Mouse (Mus musculus) urinary bladder, postnatal 25 days (tissue): ENCODE measurements around the gene Fpgt.

Experiments
- DNase-seq: peaks from one replicate; pipeline ENCODE4 v3.0.0; 2022; ENCODE audit warnings: low spot score

The Fpgt gene

DNA sequence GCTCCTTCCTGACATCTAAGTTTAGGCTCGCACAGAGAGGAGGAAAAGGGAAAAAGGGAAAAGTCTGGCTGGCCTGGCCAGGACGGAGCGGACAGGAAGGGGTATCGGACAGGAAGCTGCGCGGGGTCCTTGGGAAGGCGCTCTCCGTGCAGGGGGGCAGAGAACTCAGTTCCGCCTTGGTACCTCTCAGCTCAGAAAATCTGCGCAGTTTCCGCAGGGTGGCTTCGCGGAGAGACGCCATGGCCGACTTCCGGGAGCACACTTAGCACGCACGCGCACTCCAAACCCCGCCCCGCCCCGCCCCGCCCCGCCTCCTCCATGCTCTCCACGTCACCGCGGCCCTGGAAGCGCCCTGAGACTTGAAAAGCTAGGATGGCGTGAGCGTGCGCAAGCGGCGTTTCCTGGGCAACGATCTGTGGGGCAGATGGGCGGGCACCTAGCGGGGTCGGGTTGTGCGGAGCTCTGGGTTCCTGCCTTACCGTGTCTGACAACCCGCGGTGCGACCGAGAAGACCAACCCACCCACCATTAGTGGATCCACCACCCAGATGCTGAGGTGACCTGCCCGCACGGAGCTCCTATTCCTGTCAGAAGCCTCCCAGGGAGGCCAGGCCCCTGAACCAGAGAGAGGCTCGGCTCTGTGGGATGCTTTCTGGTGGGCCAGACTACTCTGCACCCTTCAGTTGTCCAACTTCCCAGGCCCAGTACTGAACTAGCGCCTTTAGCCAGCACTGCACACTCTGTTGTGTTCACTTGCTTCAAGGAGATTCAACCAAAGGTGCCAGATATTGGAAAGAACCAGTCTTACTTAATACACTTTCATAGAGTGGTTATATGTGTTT, at the start of gene Fpgt, which contains the start of gene Lrriq3:
Gene Fpgt, minus strand, starts transcription at position 288 of the 841 bp plus-strand sequence.
Gene Lrriq3, plus strand, starts transcription at position 319 of the 841 bp plus-strand sequence.
- DNase-seq, result peak; percentile 78

DNA sequence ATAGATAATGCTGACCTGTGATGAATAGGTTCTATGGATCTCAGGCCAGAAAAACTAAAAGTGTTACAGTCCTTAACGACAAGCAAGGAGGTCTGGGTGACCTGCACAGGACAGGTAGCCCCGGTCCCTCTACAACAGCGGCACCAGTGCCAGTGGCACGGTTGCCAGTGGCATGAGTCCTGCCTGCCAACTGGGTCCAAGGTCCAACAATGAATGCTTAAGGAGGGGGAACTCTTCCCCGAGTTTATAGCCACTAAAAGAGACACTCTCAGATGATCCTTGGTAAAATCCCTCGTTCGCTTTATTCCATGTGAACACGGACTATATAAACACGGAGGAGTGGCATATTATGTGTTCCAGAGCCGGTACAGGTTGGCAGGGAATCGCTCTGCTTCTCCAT, 47.8 kb upstream of the Fpgt start:
- no peak for DNase-seq

DNA sequence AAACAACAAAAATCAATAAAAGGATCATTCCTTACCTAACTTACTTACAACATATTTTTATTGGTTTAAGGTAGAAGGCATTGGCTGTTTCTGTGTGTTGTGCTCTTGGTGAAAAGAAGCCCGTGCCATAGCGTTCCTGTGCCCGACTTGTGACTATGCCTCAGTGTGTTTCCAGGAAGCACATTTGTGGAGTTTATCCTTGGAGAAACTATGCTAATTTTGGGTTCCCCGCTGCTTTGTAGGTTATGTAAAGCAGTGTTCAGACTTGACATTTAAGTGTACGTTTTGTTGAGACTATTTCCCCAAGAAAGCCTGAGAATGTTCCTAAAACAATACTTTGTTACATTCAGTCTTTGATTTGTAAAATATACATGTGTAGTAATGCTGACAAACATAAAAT, 44.5 kb upstream of the Fpgt start:
- no peak for DNase-seq

DNA sequence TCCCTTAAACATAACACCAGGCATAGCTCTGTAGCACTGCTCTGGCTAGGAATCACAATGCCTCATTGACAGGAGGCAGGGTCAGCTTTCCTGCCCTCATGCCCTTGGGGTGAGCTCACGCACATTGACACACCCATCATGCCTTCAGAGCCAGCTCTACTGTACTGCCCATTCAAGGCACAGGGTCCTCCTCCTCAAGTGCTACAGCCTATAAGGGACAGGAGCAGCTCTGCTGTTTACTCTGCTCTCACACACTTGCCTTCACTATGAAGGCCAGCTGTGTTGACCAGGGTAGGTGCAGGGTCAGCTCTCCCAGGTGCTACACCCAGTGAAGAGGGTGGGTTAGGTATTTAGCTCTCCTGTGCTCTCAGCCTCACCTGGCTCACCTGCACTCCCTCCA, 12.8 kb upstream of the Fpgt start:
- DNase-seq, result no peak

DNA sequence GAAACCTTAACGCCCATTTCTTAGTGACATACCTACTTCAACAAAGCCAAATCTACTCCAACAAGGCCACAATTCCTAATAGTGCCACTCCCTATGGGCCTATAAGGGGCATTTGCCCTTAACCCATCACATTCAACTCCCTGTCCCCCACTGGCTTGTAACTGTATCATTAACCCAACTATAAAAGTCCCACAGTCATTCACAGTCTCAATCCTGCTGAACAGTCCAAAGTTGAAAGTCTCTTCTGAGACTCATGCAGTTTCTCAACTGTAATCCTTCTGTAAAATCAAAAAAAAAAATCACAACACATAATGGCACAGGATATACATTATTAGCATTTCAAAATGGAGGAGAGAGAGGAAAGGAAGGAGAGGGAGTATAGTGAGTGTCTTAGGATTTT, 6.1 kb upstream of the Fpgt start:
- DNase-seq, result no peak

DNA sequence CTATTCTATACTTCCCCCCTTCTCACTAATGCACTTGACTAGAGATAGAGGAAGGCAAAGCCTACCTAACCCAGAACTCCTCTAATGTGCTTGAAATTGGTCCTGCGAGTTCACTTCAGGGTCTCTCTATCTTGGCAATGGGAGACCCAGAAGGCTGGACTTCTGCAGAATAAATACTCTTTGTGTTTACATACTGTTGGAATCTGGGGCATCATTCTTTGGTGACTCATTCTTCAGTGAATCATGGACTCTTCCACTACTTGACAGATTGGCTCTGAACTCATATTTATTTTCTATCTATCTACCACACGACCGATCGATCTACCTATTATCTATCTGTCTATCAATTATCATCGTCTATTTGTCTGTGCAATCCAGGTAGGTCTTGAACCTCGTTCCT, 1.1 kb downstream of the Fpgt start:
- DNase-seq, result no peak

DNA sequence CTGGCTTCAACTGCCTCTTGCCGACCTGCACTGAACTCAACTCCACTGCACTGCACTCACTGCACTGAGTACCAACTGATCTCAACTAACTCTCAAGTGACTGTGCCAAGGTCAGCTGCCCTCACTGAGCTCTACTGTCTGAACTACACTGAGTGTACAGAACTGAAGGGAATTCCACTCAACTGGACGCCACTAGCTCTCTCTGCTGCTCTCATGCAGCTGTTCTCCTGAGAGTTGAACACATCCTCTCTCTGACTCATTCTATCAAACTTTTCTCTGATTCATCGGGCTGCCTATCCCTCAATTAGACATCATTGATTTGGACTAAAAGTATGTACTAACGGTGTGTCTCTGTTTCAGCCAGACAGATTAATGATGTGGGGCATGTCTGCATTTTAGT, 15.3 kb downstream of the Fpgt start:
- no peak for DNase-seq

DNA sequence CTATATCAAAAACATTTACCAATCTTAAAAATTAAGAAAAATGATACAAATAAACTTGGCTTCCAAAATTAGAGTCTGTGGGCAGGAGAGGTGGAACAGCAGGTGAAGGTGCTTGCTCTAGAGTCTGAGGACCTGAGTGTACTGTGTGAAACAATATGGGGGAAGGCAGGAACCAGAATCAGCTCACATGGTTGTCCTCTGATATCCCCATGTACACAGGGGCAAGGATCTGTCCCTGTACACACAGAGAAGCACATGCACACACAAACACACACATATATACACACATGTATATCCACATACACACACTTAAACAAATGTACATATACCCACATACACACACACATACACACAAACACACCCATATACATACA, 33.8 kb downstream of the Fpgt start:
- no peak for DNase-seq

DNA sequence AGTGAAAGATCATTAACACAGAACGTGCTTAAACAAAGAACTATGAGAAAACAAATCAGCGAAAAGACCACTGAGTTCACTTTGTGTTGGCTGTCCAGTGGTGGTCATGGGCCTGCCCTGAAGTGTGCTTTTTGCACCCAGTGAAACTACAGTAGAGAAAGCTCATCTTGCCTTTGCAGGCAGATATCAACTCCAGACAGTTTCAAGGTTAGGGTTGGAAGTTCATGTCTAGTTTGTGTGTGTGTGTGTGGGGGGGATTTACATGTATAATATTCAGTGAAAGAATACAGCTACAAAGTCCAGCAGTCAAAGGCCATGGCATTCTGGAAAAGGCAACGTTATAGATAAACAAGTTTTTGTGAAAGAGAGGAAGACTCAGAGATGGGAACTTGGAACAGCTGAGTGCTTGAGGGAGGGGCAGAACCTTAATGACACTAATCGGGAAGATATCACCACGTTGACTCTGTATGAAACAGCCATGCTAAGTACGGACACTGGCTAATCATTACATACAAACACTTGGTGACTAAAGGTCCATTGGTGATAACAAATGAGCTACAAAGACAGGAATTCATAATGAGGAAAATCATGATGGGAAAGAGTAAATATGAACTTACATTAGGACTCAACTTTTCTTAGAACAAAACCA, 34.3 kb downstream of the Fpgt start:
- no peak for DNase-seq

DNA sequence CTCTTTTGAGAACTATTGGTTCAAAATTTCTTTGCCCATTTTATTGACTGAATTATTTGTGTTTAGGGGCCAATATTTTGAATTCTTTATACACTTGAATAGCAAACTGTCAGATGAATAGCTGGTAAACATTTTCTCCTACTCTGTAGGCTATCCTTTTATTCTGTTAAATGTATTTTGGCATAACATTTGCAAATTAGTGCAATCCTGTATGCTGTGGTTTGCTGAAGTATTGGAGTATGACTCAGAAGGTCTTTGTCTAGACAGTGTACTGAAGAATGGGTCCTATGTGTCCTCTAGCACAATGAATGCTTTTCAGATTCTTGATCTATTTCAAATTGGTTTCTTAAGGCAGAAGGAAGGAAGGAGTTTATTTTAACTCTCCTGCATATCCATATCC, 35.6 kb downstream of the Fpgt start:
- no peak for DNase-seq

DNA sequence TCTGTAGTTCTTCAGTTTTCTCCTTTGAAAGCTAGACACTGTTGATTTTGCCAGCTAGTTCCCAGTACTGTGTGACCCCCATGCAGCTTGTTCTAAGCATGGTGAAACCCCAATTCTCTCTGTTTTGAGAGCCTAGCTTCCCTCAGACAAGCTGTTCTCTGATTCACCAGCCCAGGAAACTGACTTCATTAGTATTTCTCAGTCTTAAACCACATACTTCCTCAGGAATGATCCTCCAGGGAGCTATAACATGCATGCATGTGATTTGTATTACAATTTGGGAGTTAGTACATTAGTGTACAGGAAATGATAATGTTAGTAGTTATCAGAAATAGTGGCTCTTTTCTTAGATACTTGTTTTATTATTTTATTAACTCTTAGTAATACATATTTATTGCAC, 36.6 kb downstream of the Fpgt start:
- no peak for DNase-seq

DNA sequence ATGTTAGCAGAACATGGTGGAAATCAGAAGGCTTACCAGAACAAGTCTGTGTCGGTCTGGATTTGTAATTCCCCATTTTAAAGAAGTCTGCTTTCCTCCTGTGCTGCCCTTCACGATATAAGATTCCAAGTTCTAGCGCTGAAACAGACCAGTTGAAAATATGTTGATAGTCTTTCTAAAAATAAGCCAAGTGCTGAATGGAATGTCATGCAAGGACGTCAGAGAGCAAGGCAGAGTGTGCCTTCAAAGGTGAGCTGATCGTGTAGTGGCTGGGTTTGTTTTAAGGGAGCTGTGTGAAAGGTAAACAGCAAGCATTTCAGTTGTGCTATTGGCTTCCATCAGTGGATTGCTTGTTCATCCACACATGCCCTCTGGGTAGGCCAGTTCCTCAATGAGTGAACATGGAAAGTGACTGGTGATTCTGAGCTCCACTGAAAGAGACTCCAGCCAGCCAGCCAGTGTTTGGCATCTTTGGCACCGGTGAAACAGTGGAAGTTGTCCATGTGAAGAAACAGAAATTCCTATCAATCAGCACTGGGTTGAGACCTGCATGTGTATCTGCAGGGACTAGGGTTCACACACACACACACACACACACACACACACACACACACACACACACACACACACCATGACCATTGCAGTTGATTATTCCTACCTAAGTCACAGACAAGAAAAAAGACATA, 37.8 kb downstream of the Fpgt start, which contains the start of gene Tnni3k:
Gene Tnni3k, minus strand, starts transcription at position 177 of the 686 bp plus-strand sequence.
- no peak for DNase-seq

DNA sequence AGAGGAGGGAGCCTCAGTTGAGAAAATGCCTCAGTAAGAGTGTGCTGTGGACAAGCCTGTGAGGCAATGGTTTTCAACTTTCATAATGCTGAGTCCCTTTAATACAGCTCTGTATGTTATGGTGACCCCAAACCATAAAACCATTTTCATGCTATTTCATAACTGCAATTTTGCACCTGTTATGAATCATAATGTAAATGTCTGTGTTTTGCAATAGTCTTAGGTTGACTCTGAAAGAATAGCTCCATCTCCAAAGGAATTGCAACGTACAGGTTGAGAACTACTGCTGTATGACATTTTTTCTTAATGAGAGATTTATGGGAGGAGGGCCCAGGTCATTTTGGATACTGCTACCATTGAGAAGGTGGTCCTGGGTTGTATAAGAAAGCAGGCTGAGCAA, 40.0 kb downstream of the Fpgt start:
- DNase-seq, result no peak

DNA sequence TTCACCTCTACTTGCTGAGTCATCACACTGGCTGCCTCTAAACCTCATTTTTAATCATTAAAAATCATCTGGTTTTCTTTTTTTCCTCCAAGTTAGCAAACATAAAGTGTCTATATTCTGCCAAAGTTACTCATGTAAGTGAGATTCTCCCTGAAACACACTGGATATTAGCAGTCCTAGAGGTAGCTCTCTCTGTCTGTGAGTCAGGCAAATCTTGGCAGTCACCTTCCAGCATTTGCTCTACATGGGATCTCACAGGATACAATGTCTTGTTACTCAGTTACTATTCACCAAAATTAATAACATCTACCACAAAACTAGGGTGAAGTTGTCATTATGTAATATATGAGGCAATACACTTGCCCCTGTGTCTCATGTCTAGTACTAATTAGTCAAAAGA, 41.2 kb downstream of the Fpgt start:
- no peak for DNase-seq

DNA sequence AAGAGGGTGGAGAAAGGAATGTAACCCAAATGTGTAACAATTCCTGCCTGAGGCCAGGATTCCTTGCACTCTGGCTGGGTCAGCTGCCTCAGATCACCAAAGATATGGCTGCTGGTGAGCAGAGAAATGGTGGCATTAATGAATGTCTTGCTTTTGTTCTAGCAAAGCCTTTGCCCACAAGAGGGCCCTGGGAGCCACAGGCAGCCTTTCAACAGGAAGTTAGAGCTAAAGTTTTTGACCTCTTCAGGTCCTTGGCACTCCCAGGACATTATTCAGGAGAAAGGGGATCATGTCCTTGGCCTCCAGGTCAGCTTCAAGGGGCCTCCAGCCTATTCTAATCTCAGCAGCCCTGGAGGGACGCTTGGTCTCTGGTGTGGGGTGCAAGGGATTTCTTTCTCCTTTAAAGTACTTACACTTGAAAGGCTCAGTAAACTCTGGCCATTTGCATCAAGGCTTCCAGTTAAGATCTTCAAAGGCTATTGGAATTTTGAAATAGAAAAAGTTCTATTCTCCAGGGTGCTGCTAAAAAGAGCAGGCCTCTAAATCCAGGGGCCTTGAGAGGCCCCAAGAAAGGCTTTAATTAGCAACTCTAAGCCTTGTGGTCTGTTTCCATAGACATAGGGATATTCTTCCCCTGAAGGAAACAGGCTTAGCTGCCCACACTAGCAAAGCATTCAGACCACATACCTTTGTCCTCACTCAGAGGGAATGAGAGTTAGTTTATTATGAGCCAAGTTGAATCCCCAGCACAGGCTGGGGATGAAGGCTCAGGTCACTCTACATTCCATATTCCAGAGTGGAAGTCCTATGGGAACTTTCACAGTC, 54.0 kb downstream of the Fpgt start:
- DNase-seq, result no peak
